Mouse (Mus musculus): ENCODE measurements around the gene Cyfip1.

The Cyfip1 gene

GRCm38 (mm10) chr7:55956054-55956453, 114.5 kb downstream of the Cyfip1 start:
- CTCF ChIA-PET: interaction anchor here (0.6 kb wide), 1 partner anchor 36 kb away, joined by 3 read pairs; no protein-coding TSS in a partner anchor

- CTCF ChIA-PET: no interaction called here
These were observed 115.6 kb downstream of the Cyfip1 start for GRCm38 (mm10) chr7:55957178-55957577.

- CTCF ChIA-PET: no interaction called here
These were observed 116.4 kb downstream of the Cyfip1 start for GRCm38 (mm10) chr7:55957916-55958315.

GRCm38 (mm10) chr7:55959801-55960200, 118.3 kb downstream of the Cyfip1 start:
- CTCF ChIA-PET: no interaction called here

GRCm38 (mm10) chr7:55960506-55960905, 119.0 kb downstream of the Cyfip1 start:
- CTCF ChIA-PET: no interaction called here

GRCm38 (mm10) chr7:55962004-55962908, 120.7 kb downstream of the Cyfip1 start, which contains the start of gene Nipa2:
Gene Nipa2, minus strand, starts transcription at chr7:55962476.
- CTCF ChIA-PET: interaction anchor here (0.6 kb wide), 1 partner anchor 70 kb away, joined by 3 read pairs; no protein-coding TSS in a partner anchor

GRCm38 (mm10) chr7:55966866-55967460, 125.4 kb downstream of the Cyfip1 start:
- CTCF ChIA-PET: no interaction called here

- CTCF ChIA-PET: no interaction called here
These were observed 126.8 kb downstream of the Cyfip1 start for GRCm38 (mm10) chr7:55968258-55968901.

GRCm38 (mm10) chr7:55969415-55969814, 127.9 kb downstream of the Cyfip1 start:
- CTCF ChIA-PET: interaction anchor here (0.6 kb wide), 1 partner anchor 106 kb away, joined by 3 read pairs; no protein-coding TSS in a partner anchor

GRCm38 (mm10) chr7:55974429-55974828, 132.9 kb downstream of the Cyfip1 start:
- CTCF ChIA-PET: interaction anchor here (0.6 kb wide), 1 partner anchor 73 kb away, joined by 3 read pairs; no protein-coding TSS in a partner anchor

- CTCF ChIA-PET: no interaction called here
These were observed 140.0 kb downstream of the Cyfip1 start for GRCm38 (mm10) chr7:55981511-55981910.
